18 mouse cellular contexts compared by ENCODE assay signal in genomic region chr5:31781624-31782023, GRCm38 (mm10).
"Had no signal": no experiment of that assay in that cellular context is flagged by ENCODE, and none has a peak within 500 bp of the region (broad histone marks: within the 10 kb centered on the region; RNA-seq: fewer than 3 reads in every experiment).

No protein-coding gene starts in this region.

- H3K27me3 ChIP-seq: liver, embryonic 15.5 days; lung, embryonic 15.5 days; midbrain, embryonic 12.5 days; neural tube, embryonic 12.5 days had no signal

- H3K36me3 ChIP-seq: liver, embryonic 15.5 days; lung, embryonic 15.5 days; midbrain, embryonic 10.5 days; midbrain, embryonic 12.5 days; neural tube, embryonic 12.5 days had no signal

- DNase-seq: liver, postnatal 0 days; lung, adult 2 months; lung, postnatal 14 days; lung, postnatal 4 days; midbrain, embryonic 14.5 days; retina, postnatal 1 day; right cerebral cortex, adult 18-20 months; right cerebral cortex, postnatal 25 days; right cerebral cortex, postnatal 4 days; spleen, adult 18-20 months; thymus, adult 18-20 months; thymus, postnatal 25 days; thymus, postnatal 4 days had no signal

- H3K4me3 ChIP-seq: liver, embryonic 15.5 days; lung, embryonic 15.5 days; midbrain, embryonic 10.5 days; midbrain, embryonic 12.5 days; neural tube, embryonic 12.5 days had no signal

- H3K4me2 ChIP-seq: liver, embryonic 15.5 days; lung, embryonic 15.5 days; midbrain, embryonic 12.5 days; neural tube, embryonic 12.5 days had no signal
